Mouse (Mus musculus) myocyte (in vitro differentiated cells): ENCODE measurements around the gene Tgm6.

ENCODE experiments used
- CEBPB ChIP-seq: IDR thresholded peaks from 2 replicates; pipeline ENCODE4 v1.6.1; 2011; ENCODE audit warnings: mild to moderate bottlenecking, moderate library complexity; ENCODE audit not compliant: poor library complexity, insufficient read depth, severe bottlenecking
- MAX ChIP-seq: IDR thresholded peaks from one replicate; pipeline ENCODE4 v1.6.1; 2011; ENCODE audit warnings: low read depth, mild to moderate bottlenecking, control low read depth
- POLR2A ChIP-seq: IDR thresholded peaks from one replicate; pipeline ENCODE4 v1.6.1; 2011; ENCODE audit warnings: low read depth, mild to moderate bottlenecking, control low read depth, moderate library complexity; ENCODE audit not compliant: insufficient read length
- POLR2AphosphoS2 ChIP-seq: IDR thresholded peaks from one replicate; pipeline ENCODE4 v1.6.1; 2011; ENCODE audit warnings: low read depth, control low read depth; ENCODE audit not compliant: insufficient read length
- REST ChIP-seq: IDR thresholded peaks from one replicate; pipeline ENCODE4 v1.6.1; 2011; ENCODE audit warnings: mild to moderate bottlenecking, control low read depth, moderate library complexity; ENCODE audit not compliant: insufficient read depth, insufficient read length
- SRF ChIP-seq: IDR thresholded peaks from one replicate; pipeline ENCODE4 v1.6.1; 2011; ENCODE audit warnings: low read depth; ENCODE audit not compliant: control insufficient read depth, insufficient read length
- TCF12 ChIP-seq: IDR thresholded peaks from one replicate; pipeline ENCODE4 v1.6.1; 2011; ENCODE audit warnings: mild to moderate bottlenecking, control low read depth; ENCODE audit not compliant: poor library complexity, insufficient read depth, severe bottlenecking
- TCF3 ChIP-seq: IDR thresholded peaks from one replicate; pipeline ENCODE4 v1.6.1; 2011; ENCODE audit warnings: low read depth, control low read depth; ENCODE audit not compliant: insufficient read length
- USF1 ChIP-seq: IDR thresholded peaks from one replicate; pipeline ENCODE4 v1.6.1; 2011; ENCODE audit warnings: low read depth, mild to moderate bottlenecking, control low read depth, moderate library complexity

DNA sequence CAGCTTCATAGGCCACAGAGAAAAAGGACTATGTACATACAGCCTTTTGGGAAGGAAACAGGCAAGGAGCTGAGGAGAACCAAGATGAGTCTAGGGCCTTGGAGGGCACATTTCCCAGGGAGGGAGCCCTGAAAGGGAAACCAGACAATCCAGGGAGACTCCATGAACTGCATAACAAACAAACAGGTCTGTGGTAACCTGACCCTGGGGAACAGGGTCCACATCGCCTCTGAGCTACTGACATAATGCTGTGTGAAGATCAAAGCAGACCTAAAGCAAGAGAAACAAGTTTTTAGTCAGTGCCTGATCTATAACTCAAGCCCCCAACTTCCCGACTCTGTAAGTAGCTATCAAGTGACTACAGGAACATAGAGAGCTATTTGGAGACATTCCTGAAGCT, 59.5 kb downstream of the Tgm6 start:
- TF ChIP-seq POLR2A, result no peak
- TF ChIP-seq REST, result no peak
- TF ChIP-seq POLR2AphosphoS2, result no peak
- no peak for TF ChIP-seq USF1
- TF ChIP-seq TCF3, result no peak
- TF ChIP-seq CEBPB, result no peak
- no peak for TF ChIP-seq TCF12
- TF ChIP-seq MAX, result no peak
- TF ChIP-seq SRF, result no peak
